Mouse (Mus musculus) layer of hippocampus, adult 9-11 months (tissue): ENCODE data around the gene Cd274.
"Not testable (repeated sequence)": the region's sequence is repeated elsewhere in the genome, so short reads cannot be mapped to it uniquely, and the experiment has no call there.

Source experiments
- DNase-seq: peaks from one replicate; pipeline ENCODE4 v3.0.0; 2022

Cd274 gene

DNA sequence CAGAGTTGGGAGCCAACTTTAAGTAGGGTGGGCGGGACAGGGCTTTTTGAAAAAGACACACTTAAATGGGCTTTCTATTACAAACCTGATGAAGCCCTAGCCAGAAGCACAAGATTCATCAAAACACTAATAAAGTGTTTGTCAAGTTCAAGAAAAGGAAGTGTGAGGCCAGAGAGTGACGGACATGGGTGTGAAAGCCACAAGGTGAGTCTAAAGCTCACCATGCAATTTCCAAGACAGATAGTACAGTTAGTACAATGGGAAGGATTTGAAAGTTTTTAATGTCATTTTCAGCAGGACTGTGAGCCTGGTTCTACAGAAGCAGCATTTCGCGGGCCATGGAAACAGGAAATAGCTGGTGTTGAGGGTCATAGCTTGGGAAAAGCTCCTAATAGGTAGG is 32.5 kb downstream of the Cd274 start:
- no peak for DNase-seq

DNA sequence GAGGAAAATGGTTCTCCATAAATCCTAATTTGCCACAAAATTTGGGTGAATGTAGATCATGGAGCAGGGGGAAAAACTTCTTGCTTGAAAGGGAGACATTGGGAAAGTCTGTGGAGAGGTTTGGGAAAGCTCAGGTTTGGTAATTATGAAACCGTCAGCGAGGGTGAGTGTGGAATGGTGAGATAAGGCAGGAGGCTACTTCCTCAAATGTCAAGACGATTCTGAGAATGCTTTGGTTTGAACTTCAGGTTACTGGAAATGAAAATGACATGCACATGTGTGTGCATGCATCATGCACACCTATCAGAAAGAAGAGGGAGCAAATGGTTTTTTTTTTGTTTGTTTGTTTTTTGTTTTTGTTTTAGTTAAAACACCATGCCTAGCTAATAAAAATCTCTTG is 33.2 kb downstream of the Cd274 start:
- DNase-seq = no peak

DNA sequence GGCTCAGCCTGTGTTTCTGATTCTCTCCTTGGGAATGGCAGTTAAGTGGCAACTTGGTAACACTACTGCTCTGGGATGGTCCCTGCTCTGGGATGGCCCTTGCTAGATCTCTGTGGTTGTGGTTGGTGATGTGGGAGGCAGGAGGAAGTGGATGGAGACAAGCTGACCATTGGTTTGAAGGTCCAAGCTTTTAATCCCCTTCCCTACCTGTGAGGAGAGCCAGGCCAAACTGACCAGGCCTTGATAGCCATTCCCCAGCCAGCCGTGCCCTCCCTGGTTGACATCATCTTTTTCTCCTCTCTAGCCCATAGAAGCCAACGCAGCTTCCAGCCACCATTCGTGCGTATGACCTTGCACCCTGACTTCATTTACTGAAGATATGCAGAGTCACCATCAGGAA is 35.4 kb downstream of the Cd274 start:
- DNase-seq = no peak

DNA sequence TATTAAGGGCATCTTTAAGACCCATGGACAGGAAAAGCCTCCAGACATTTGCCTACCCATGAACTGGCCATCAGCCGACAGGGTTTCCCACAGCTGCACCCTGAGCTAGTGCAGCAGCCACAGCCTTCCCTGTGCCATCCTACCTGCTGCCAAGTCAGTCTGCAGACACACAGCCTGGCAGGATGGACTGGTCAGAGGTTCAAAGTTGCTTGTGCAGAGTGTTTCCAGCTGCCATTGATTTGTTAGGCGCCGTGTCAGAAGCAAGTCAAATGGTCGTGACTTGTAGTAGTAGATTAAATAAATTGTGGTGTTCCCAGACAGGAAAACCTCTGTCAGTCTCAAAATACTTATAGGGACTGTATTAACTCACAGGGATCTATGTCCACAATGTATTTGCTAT is 36.0 kb downstream of the Cd274 start:
- no peak for DNase-seq

DNA sequence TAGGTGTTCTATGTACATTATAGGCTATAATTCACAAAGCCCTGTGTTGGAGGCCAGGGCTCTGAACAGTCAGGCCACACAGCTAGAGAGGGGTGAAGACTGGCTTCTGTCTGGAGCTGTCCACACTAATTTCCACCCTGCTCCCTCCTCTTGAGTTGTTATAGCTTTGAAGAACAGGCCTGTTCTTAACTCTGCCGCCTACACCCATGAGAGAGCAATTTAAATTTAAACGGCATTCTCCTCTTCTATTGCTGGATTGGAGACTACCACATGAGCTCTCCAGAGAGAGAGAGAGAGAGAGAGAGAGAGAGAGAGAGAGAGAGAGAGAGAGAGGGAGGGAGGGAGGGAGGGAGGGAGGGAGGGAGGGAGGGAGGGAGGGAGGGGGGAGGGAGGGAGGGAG is 38.1 kb downstream of the Cd274 start:
- DNase-seq = no peak

DNA sequence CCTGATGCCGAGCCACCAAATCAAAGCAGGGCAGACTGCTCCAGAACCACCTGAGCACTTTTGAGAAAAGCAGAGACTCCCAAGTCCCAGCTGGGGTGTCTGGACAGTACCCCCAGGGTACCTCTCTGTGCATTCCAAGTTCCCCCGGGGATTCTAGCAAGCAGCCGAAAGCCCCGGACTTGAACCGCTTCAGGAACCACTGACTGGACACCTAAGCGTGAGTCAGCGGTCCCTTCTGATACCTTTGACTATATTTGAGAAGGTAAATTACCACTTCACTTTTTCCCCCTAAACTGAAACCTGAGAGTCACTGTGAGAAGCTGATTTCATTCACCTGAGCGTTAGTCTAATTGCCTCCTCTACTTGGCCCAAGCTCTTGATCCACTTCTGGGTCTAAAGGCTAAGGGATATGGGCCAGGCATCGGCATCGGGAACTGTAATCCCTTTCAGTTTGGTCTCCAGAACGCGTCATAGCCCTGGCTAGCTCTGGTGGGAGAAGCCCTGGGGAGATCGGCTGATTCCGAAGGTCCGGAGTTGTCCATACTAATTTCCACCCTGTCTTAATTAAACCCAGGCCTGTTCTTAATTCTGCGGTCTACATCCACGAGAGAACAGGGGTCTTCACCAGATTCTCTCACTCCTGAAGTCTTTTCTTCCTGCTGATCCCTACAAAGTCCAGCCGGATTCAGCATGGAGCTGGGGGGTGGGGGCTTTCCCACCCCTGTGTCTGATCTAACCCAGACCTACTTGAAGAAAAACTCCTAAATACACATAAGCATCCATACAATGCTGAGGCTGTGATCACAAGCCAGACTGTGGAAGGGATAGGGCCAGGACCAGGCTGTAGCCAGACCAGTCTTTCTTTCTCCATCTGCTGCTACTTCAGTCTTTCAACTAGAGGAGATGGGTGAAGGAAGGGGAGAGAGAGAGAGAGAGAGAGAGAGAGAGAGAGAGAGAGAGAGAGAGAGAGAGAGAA is 39.1 kb downstream of the Cd274 start:
- DNase-seq = no peak

DNA sequence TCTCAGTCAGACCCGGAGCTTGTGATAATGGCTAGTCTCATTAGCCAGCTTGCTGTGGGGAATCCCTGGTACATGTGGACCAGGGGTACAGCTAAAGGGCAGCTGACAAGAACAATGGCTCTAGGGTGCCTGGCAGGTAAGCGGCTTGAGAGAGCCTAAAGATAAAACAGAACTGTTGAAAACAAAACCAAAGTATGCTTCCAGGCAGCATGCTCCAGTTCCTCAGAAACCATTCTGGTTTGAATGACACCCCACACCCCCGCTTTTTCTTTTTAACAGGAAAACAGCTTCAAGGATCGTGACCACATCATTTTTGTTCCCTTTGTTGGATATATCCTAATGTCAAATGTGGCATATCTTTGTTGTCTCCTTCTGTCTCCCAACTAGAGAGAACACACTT is 43.4 kb downstream of the Cd274 start, which contains the start of gene Pdcd1lg2:
Gene Pdcd1lg2, plus strand, starts transcription at position 301 of the 400 bp plus-strand sequence.
- DNase-seq = no peak

DNA sequence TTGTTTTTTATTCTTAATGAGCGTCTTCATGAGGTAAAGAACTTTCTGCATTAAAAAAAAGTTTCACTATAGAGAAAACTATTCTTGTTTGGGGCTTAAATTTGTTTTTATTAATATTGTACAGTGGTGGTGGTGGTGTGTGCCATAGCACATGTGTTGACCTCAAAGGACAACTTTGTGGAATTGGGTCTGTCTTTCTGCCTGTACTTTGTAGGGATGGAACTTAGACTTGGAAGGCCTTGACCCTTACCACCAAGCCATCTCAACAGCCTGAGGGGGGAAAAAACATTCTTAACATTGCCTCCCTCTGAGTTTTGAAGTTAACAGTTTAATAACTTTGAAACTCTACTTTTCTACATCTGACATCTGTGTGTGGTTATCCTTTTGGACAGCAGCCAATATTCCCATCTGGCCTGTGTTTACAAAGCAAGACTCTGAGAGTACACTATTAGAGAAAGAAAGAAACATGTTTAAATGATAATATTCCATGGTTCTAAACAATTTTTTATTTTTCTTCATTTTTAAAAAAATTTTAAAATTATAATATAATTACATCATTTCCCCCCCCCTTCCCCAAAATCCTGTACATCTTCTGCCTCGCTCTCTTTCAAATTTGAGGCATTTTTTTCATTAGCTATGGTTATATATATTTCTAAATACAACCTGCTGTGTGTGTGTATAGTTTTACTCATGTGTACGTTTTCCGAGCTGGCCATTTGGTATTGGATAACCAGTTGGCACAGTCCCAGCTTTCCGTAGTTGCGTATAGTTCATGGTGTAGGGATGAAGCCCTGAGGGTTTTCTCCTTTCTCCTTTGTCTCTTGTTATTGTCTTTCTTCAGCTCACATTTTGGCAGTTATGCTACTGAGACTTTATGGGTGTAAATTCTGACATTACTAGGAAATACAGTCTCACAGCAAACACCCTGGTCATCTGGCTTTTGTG is 45.5 kb downstream of the Cd274 start:
- peak; percentile 42 for DNase-seq

DNA sequence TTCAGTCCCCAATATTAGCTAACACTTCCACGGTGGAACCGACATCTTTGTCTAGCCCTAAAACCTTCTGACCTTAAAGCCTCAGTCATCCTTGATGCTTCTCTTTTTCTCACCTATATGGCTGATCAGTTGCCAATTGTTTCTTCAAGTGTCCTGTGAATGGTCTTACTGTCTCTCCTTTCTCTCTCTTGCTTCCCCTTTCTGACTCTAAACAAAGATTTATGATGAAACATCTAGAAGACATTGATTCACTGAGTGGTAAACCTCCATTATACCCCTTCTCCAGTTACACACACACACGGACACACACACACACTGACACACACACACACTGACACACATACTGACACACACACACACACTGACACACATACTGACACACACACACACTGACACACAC is 47.3 kb downstream of the Cd274 start:
- DNase-seq = no peak

DNA sequence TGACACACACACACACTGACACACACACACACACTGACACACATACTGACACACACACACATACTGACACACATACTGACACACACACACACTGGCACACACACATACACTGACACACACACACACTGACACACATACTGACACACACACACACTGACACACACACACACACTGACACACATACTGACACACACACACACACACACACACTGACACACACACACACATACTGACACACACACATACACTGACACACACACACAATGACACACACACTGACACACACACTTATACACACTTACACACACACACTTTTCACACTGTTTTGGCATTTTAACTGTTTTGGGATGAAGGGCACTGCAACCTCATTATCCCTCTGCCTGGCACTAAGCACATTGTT is 47.7 kb downstream of the Cd274 start:
- not testable (repeated sequence) for DNase-seq

DNA sequence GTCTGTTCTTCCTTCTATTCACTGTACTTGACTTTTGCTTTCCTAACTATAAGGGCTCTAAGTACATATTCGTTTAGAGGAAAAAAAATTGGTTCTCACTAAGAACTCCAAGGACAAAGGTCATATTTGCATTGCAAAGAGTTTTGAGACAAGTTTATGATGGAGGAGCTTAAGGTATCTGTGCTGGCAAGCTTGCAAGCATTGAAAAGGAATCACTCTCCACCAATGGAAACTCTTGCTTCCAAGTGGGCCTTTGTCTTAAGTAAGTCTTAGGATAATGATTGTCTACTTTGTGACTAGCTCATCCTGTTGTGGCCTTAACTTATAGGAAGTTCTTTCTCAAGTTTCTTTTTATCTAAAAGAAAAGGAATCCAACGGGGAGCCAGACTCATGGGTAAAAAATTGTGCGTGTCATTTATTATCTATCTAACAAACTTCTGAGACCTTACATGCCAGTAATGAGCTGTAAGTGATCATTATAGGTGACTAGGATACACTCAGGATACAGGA is 49.2 kb downstream of the Cd274 start:
- no peak for DNase-seq

DNA sequence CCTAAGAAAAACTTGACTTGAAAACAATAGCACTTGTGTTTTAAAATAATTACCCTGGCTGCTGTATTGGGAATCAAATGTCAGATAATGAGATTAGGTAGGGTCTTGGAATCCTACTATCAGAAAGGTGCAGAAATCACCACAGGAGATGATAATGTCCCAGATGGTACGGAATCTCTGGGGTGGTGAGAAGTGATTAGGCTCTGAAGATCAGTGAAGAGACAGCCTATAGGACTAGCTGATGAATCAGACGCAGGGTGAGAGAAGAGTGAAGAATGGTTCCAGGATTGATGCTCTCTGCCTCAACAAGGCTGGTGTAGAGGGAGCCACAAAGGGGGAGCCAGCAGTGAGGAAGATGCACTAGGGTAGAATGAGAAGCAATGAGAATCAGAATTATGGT is 49.9 kb downstream of the Cd274 start:
- no peak for DNase-seq

DNA sequence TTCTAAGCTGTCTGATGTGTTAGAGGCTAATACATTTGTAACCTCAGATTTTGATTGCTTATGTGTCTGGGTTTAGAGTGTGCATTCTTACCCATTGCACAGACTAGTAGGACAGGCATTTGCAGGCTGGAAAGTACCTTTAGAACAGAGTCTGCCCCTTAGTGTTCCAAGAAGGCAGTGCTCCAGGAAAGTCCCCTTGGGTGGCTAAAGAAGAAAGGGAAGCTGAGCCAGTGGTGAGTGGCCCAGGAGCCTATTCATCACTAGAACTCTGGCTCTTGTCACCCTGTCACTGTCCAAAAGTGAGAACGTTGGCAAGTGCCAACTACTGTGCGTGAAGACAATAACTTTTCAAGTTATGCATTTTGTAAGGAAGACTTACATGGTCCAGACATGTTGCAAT is 50.6 kb downstream of the Cd274 start:
- DNase-seq = no peak

DNA sequence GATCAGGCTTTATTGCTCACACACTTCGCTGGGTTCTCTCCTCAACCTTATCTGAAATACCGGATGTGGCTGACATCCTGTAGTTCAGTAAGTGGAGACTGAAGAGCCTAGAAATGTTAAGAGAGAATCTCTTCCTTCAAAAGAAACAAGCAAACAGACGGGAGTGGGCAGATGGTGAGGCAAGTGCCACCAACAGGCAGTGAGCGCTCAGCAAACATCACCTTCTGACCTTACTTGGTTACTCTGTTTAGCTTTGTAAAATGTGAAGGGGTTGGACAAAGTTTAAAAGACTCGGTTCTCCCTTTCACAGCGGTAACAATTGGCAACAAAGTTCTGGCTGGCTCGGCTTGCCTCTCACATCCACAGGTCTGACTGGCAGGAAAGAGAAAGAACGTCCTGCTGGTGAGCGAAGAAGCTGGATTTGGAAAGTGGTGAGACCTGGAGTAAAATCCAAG is 51.4 kb downstream of the Cd274 start:
- no peak for DNase-seq

DNA sequence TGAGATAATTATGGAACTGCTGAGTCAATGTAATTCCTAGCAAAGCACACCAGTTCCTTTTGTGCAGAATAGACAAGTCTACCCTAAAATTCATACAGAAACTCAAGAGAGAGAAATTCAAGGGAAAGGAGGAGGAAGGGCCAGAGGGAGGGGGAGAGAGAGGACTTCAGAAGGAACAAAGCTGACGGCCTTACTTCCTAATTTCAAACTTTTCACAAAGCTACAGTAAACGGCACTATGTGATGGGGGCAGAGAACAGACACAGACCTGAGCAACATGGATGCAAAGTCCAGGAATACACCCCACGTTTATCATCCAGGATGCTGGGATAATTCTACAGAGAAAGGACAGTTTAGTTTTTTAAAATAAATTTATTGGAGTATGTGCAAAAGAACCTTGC is 52.3 kb downstream of the Cd274 start:
- no peak for DNase-seq

DNA sequence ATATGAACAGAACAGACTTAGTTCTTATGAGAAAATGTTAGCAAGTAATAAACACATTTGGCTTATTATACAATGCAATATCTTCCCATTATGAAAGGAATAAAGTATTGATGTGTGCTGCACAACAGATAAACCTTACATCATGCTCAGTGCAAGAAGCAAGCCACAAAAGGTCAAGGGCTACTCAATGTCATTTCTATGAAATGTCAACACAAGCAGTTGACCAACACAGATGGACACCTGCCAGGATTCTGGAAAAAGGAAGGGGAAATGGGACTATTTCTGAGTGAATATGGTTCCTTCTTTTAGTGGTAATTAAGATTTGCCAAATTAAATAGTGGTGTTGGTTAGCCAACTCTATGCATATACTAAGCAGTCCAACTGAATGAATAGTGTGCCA is 52.7 kb downstream of the Cd274 start:
- no peak for DNase-seq

DNA sequence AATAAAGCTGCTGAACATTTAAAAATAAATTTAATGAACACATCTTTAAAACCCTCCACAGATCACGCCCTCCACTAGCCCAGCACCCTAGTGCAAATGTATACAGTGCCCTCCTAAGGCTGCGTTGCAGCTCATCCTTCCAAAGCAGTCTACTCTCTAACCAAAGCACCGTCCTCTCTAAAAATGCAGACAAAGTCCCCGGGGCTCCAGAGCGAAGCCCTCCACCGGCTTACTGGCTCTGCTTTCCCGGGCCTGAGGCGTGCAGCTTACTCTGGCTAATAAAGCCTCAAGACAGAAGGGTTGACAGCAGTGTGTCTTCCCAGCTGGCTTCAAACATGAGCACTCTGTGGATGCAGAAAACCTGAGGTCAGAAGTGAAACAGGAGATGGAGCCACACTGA is 53.1 kb downstream of the Cd274 start:
- no peak for DNase-seq

DNA sequence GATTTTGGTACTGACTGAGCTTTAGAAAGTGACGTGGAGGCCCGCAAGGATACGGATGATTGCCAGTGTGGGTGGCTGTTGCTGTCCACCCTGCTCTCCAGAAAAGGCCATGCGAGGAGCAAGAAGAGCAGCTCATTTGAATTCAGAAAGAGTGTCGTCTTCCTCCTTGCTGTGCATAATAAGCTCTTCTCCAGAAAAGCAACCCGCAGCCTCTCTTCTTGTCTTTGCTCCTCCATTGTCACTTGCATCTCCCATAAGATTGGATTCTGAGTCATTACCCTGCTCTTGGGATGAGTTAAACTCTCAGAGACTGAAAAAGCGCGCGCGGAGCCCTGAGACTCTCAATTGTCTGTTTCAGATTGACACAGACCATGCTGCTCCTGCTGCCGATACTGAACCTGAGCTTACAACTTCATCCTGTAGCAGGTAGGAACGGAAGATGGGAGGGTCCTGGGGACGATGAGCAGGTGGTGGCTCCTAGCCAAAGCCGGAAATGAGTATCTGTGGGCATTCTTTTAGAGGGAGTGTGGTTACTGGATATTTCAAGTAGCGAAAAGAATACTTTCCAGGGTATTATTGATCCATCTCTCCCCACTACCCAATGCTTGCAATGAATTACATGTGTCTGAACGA is 54.9 kb downstream of the Cd274 start:
- DNase-seq = no peak

DNA sequence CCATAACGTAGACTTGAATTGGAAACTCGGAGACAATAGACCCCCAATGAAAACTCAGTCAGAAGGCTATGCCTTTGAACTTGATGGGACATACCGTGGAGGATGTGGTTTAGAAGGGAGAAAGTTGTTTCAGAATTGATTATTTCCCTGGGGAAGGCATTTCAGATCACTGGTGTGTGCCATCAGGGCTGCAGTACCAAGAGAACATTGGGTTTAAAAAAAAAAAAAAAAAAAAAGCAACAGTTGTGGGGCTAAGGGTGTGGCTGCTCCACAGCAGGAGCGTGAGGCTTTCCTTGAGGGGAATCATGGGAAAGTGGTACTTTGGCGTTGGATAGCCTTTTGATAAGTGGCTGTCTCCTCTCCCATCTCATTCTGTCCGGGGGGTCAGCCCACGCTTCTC is 55.5 kb downstream of the Cd274 start:
- DNase-seq = no peak

DNA sequence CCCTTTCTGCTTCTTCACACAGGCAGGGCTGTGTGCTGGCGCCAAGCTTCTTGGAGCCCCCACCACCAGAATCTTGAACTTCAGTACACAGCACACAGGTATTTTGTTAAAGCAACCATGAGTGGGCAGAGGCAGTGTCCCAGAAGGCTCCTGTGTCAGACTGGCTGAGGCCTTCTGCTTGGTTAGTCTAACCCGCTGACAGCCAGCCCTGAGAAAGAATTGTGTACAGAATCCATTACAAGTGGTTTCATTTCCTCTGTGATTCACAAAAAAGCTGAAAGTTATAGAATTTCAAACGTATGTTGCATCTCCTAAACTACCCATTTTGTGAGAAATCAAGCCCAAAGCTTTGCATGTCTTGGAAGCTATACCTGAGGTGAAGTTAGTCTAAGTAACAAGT is 63.3 kb downstream of the Cd274 start:
- no peak for DNase-seq

DNA sequence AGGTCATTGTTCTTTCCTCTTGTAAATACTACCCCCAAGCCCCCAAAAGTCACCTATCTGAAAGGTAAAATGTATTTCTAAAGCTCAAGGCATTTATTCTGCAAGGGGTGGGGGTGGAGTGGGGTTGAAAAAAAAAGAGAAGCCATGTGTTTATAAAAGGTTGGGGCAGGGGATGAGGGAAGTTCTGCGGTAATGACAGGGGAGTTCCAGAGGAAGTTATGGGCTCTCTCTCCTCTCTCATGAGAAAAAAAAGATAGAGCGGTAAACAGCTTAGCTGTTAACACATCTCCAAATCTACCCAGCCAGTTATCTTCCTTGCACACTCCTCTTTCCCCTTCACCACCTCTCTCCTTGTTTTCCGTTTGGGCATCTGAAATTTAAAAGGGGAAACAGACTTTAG is 63.7 kb downstream of the Cd274 start:
- peak; percentile 12 for DNase-seq

DNA sequence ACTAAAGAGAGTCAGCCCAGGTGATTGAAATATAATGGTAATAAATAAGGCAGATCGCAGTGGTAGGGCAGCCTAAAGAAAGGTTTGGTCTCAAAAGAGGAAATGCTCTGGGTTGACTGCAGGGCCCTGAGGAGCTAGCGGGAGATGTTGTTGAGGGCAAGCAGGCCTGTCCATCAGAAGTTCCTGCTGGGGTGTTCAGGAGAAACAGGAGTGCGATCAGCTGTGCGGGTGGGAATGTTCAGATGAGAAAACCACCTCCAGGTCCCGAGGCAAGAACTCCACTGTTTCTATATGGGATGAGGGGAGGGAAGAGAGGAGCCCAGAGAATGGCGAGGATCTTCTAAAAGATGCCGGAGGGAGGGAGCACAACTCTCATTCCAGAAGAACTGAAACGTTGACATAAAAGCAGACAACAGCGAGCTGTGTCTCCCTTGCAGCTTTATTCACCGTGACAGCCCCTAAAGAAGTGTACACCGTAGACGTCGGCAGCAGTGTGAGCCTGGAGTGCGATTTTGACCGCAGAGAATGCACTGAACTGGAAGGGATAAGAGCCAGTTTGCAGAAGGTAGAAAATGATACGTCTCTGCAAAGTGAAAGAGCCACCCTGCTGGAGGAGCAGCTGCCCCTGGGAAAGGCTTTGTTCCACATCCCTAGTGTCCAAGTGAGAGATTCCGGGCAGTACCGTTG is 69.7 kb downstream of the Cd274 start:
- DNase-seq = no peak
